7 mouse cellular contexts compared by ENCODE assay signal in genomic region chr7:109957996-109958789, GRCm38 (mm10). TPM values are rescaled to one million over a fixed set of nuclear protein-coding genes. Genes with fewer than 3 reads are reported as not detected.
DNase-seq lines count a peak whose midpoint lies in the region; ATAC-seq lines count a peak whose summit lies in the region.

No protein-coding gene starts in this region.

- no peak overlapping the region for H3K27ac ChIP-seq in forebrain, embryonic 16.5 days (ENCODE audit: low read length)
- H3K27ac ChIP-seq in liver, embryonic 12.5 days = peak overlapping the region; percentile 43

- H3K9ac ChIP-seq in forebrain, embryonic 16.5 days (replicated peaks; ENCODE audit: low read depth, low read length) = no peak overlapping the region
- H3K9ac ChIP-seq in liver, embryonic 12.5 days = peak overlapping the region; percentile 94

- no peaks in the 10 kb centered on the region for H3K36me3 ChIP-seq in megakaryocyte, embryonic 14.5 days (replicated peaks; ENCODE audit: low read length)
- H3K36me3 ChIP-seq in forebrain, embryonic 16.5 days (ENCODE audit: control insufficient read depth, insufficient read depth) = no peaks in the 10 kb centered on the region
- H3K36me3 ChIP-seq in liver, embryonic 12.5 days = no peaks in the 10 kb centered on the region

- 63% methylated on average over 8 of the region's 8 CpGs for WGBS in forebrain, embryonic 16.5 days
- WGBS in liver, embryonic 12.5 days (ENCODE audit: insufficient replicate concordance) = 59% methylated on average over 8 of the region's 8 CpGs

- H3K4me1 ChIP-seq in megakaryocyte, embryonic 14.5 days = peaks cover 35% of the 10 kb centered on the region
- H3K4me1 ChIP-seq in forebrain, embryonic 16.5 days (replicated peaks; ENCODE audit: control insufficient read depth, insufficient read depth, low read length) = peaks cover 32% of the 10 kb centered on the region
- peaks cover 50% of the 10 kb centered on the region for H3K4me1 ChIP-seq in liver, embryonic 12.5 days

- peak overlapping the region; percentile 94 for H3K4me2 ChIP-seq in forebrain, embryonic 16.5 days (ENCODE audit: low read length)
- H3K4me2 ChIP-seq in liver, embryonic 12.5 days = peak overlapping the region; percentile 95

- peaks cover 5% of the 10 kb centered on the region for H3K27me3 ChIP-seq in megakaryocyte, embryonic 14.5 days (replicated peaks)
- H3K27me3 ChIP-seq in forebrain, embryonic 16.5 days (replicated peaks; ENCODE audit: control insufficient read depth, insufficient read depth, low read length) = no peaks in the 10 kb centered on the region
- H3K27me3 ChIP-seq in liver, embryonic 12.5 days (replicated peaks) = peaks cover 7% of the 10 kb centered on the region; the same call in 1 of the 2 replicates

- H3K9me3 ChIP-seq in megakaryocyte, embryonic 14.5 days = no peaks in the 10 kb centered on the region
- H3K9me3 ChIP-seq in forebrain, embryonic 16.5 days (ENCODE audit: control insufficient read depth, low read length) = no peaks in the 10 kb centered on the region
- no peaks in the 10 kb centered on the region for H3K9me3 ChIP-seq in liver, embryonic 12.5 days (replicated peaks)

- no peak for ATAC-seq in megakaryocyte, adult 5-6 weeks (ENCODE audit: poor library complexity, severe bottlenecking)
- no peak for ATAC-seq in forebrain, embryonic 16.5 days
- ATAC-seq in liver, embryonic 12.5 days = no peak
- ATAC-seq in inflammation-experienced regulatory T-cells, adult 6 months = no peak

- DNase-seq in adrenal gland, postnatal 36 days = no peak
- no peak for DNase-seq in left cerebral cortex, adult 9 months (ENCODE audit: low spot score in 2 of 2)

- peak overlapping the region; percentile 92 for H3K4me3 ChIP-seq in megakaryocyte, embryonic 14.5 days (replicated peaks)
- H3K4me3 ChIP-seq in forebrain, embryonic 16.5 days (replicated peaks; ENCODE audit: low read length) = peak overlapping the region; percentile 83
- H3K4me3 ChIP-seq in liver, embryonic 12.5 days = peak overlapping the region; percentile 93; the same call in 1 of the 2 replicates

RNA-seq across cellular contexts. Expression of gene Dennd5a, which starts 2.1 kb away (rescaled TPM):
- polyA plus RNA-seq in megakaryocyte, embryonic 14.5 days (2012; ENCODE audit: insufficient read depth, low replicate concordance) = 3.2 and 4.8 TPM in 2 replicates
- 152 and 157 TPM in 2 replicates for total RNA-seq in megakaryocyte, adult 5-6 weeks (2015)
- 102 and 128 TPM in 2 replicates for total RNA-seq in megakaryocyte, adult 5-6 weeks (2017)
- 42.2 and 47.7 TPM in 2 replicates for polyA plus RNA-seq in forebrain, embryonic 16.5 days (2015; fragmentation: Nextera tagmentation; extraction: Ambion mirVana)
- polyA plus RNA-seq in liver, embryonic 12.5 days (2016; fragmentation: Nextera tagmentation; extraction: Ambion mirVana) = 13.3 and 14.8 TPM in 2 replicates
- polyA plus RNA-seq in inflammation-experienced regulatory T-cells, adult 6 months (2017; shearing (Covaris generic)) = 10 to 100 TPM; 24.7 to 27.5 (median 27.2) TPM
- total RNA-seq in adrenal gland, postnatal 36 days (2021) = 100 to 1,000 TPM; 161 to 174 TPM

RNA-seq across cellular contexts. Expression of gene Tmem41b, which starts 28.5 kb away (rescaled TPM):
- polyA plus RNA-seq in megakaryocyte, embryonic 14.5 days (2012; ENCODE audit: insufficient read depth, low replicate concordance) = 5.4 and 16.7 TPM in 2 replicates
- total RNA-seq in megakaryocyte, adult 5-6 weeks (2015) = 34.0 and 38.7 TPM in 2 replicates
- total RNA-seq in megakaryocyte, adult 5-6 weeks (2017) = 31.5 and 40.0 TPM in 2 replicates
- polyA plus RNA-seq in forebrain, embryonic 16.5 days (2015; fragmentation: Nextera tagmentation; extraction: Ambion mirVana) = 68.4 and 70.2 TPM in 2 replicates
- 47.3 and 47.4 TPM in 2 replicates for polyA plus RNA-seq in liver, embryonic 12.5 days (2016; fragmentation: Nextera tagmentation; extraction: Ambion mirVana)
- 10 to 100 TPM; 32.8 to 38.3 (median 38.2) TPM for polyA plus RNA-seq in inflammation-experienced regulatory T-cells, adult 6 months (2017; shearing (Covaris generic))
- 10 to 100 TPM; 48.5 to 51.7 TPM for total RNA-seq in adrenal gland, postnatal 36 days (2021)

RNA-seq across cellular contexts. Expression of gene Ipo7, which starts 59.9 kb away (rescaled TPM):
- 7.3 and 10.8 TPM in 2 replicates for polyA plus RNA-seq in megakaryocyte, embryonic 14.5 days (2012; ENCODE audit: insufficient read depth, low replicate concordance)
- 68.2 and 73.0 TPM in 2 replicates for total RNA-seq in megakaryocyte, adult 5-6 weeks (2015)
- total RNA-seq in megakaryocyte, adult 5-6 weeks (2017) = 152 and 158 TPM in 2 replicates
- polyA plus RNA-seq in forebrain, embryonic 16.5 days (2015; fragmentation: Nextera tagmentation; extraction: Ambion mirVana) = 57.6 and 67.1 TPM in 2 replicates
- 35.8 and 35.9 TPM in 2 replicates for polyA plus RNA-seq in liver, embryonic 12.5 days (2016; fragmentation: Nextera tagmentation; extraction: Ambion mirVana)
- polyA plus RNA-seq in inflammation-experienced regulatory T-cells, adult 6 months (2017; shearing (Covaris generic)) = 10 to 100 TPM; 23.6 to 44.6 (median 26.4) TPM
- total RNA-seq in adrenal gland, postnatal 36 days (2021) = 100 to 1,000 TPM in 1 of 2 experiments, 10 to 100 TPM in 1; 86.1 to 103 TPM
